ENCODE assay signal across 30 mouse cellular contexts in the genomic region with DNA sequence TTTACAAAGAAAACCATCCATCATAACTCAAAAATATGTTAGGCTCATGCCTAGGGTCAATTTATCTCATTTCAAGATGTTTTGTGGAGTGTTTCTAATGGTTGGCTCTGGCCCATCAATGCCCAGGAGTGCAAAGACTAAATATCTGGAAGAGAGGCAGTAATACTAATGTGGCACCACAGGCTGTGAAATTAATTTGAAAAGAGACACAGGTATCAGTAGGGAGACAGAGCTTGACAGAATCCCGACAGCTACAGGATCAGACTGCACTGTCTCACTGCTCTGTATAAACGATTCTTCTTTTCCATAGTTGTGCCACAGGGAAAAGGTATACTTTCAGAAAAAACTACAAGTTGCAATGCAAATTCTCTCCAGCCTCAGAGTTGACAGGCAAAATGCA.
DNase-seq lines count a peak whose midpoint lies in the region; ATAC-seq and TF ChIP-seq lines count a peak whose summit lies in the region.
"Had no signal": no experiment of that assay in that cellular context is flagged by ENCODE, and none has a peak within 500 bp of the region (broad histone marks: within the 10 kb centered on the region; RNA-seq: fewer than 3 reads in every experiment).

No protein-coding gene starts in this region.

- no peaks in the 10 kb centered on the region for H3K4me1 ChIP-seq in hindbrain, embryonic 14.5 days (replicated peaks; ENCODE audit: control insufficient read depth, insufficient read depth, low read length)
- H3K4me1 ChIP-seq in hindbrain, embryonic 10.5 days (replicated peaks) = no peaks in the 10 kb centered on the region
- no peaks in the 10 kb centered on the region; the same call in 1 of the 2 replicates for H3K4me1 ChIP-seq in hindbrain, embryonic 16.5 days (ENCODE audit: control insufficient read depth, insufficient read depth, low read depth, low read length)
- H3K4me1 ChIP-seq in hindbrain, embryonic 11.5 days (replicated peaks; ENCODE audit: control insufficient read depth, insufficient read depth, low read length) = no peaks in the 10 kb centered on the region
- no peaks in the 10 kb centered on the region for H3K4me1 ChIP-seq in midbrain, embryonic 14.5 days (ENCODE audit: control insufficient read depth, insufficient read depth, low read length)
- H3K4me1 ChIP-seq in midbrain, embryonic 13.5 days (replicated peaks) = 0 out of 2 replicates have a peak, but pooled peaks cover 3% of the 10 kb centered on the region
- no peaks in the 10 kb centered on the region for H3K4me1 ChIP-seq in midbrain, postnatal 0 days (ENCODE audit: insufficient read depth, low read length)
- no peaks in the 10 kb centered on the region for H3K4me1 ChIP-seq in midbrain, embryonic 11.5 days (ENCODE audit: control insufficient read depth, insufficient read depth, low read length)
- H3K4me1 ChIP-seq: embryonic facial prominence, embryonic 13.5 days; embryonic facial prominence, embryonic 15.5 days; forebrain, embryonic 12.5 days had no signal

- no peak for DNase-seq in hindbrain, embryonic 14.5 days (ENCODE audit: low spot score)
- no peak for DNase-seq in hindbrain, embryonic 10.5 days (ENCODE audit: low spot score)
- no peak for DNase-seq in hindbrain, embryonic 11.5 days (ENCODE audit: low spot score)
- DNase-seq in midbrain, embryonic 14.5 days = peak; percentile 11
- peak; percentile 20 for DNase-seq in midbrain, postnatal 0 days (ENCODE audit: low spot score)
- DNase-seq in midbrain, embryonic 11.5 days (ENCODE audit: low spot score, missing footprints) = no peak
- DNase-seq: adrenal gland, adult 8-10 months; adrenal gland, postnatal 14 days; adrenal gland, postnatal 36 days; B cell, adult 2 months; cerebellum, adult 11 months; cerebellum, adult 18-20 months; cerebellum, adult 8-10 months; cerebellum, adult 9-11 months; cerebellum, postnatal 14 days; cerebellum, postnatal 36 days; embryo, embryonic 11 days had no signal

- ATAC-seq in hindbrain, embryonic 14.5 days (ENCODE audit: low FRiP score) = no peak
- ATAC-seq in hindbrain, embryonic 16.5 days = 0 out of 2 replicates have a peak, but pooled peaks have one; percentile 48
- no peak for ATAC-seq in hindbrain, embryonic 11.5 days (ENCODE audit: low FRiP score)
- no peak for ATAC-seq in midbrain, embryonic 14.5 days (ENCODE audit: low FRiP score, low TSS enrichment)
- ATAC-seq in midbrain, embryonic 13.5 days = no peak
- 0 out of 2 replicates have a peak, but pooled peaks have one; percentile 31 for ATAC-seq in midbrain, postnatal 0 days (ENCODE audit: low FRiP score)
- no peak for ATAC-seq in midbrain, embryonic 11.5 days (ENCODE audit: low FRiP score)
- ATAC-seq: activated CD4-positive, CD25-positive, alpha-beta regulatory T cell, adult 4 months; CD4-positive, CD25-positive, alpha-beta regulatory T cell, adult 4 months; forebrain, embryonic 14.5 days; Patski had no signal

- H3K27ac ChIP-seq in hindbrain, embryonic 14.5 days = peak overlapping the region; percentile 7; the same call in 1 of the 2 replicates
- no peak overlapping the region for H3K27ac ChIP-seq in hindbrain, embryonic 10.5 days
- H3K27ac ChIP-seq in hindbrain, embryonic 16.5 days (ENCODE audit: low read depth, low read length) = no peak overlapping the region
- H3K27ac ChIP-seq in hindbrain, embryonic 11.5 days (ENCODE audit: low read depth, low read length) = no peak overlapping the region
- no peak overlapping the region for H3K27ac ChIP-seq in midbrain, embryonic 14.5 days (replicated peaks; ENCODE audit: low read depth, low read length)
- H3K27ac ChIP-seq in midbrain, embryonic 13.5 days = no peak overlapping the region
- H3K27ac ChIP-seq in midbrain, postnatal 0 days (ENCODE audit: low read depth, low read length) = no peak overlapping the region
- no peak overlapping the region for H3K27ac ChIP-seq in midbrain, embryonic 11.5 days (ENCODE audit: low read depth, low read length)
- H3K27ac ChIP-seq: embryonic facial prominence, embryonic 13.5 days; embryonic facial prominence, embryonic 15.5 days; forebrain, embryonic 10.5 days; forebrain, embryonic 12.5 days had no signal

- WGBS in hindbrain, embryonic 14.5 days = 47% methylated on average over 2 of the region's 2 CpGs
- 84% methylated on average over 2 of the region's 2 CpGs for WGBS in hindbrain, embryonic 10.5 days
- 47% methylated on average over 2 of the region's 2 CpGs for WGBS in hindbrain, embryonic 16.5 days
- 83% methylated on average over 2 of the region's 2 CpGs for WGBS in hindbrain, embryonic 11.5 days
- 64% methylated on average over 2 of the region's 2 CpGs for WGBS in midbrain, embryonic 14.5 days
- 70% methylated on average over 2 of the region's 2 CpGs for WGBS in midbrain, embryonic 13.5 days
- WGBS in midbrain, postnatal 0 days = 30% methylated on average over 2 of the region's 2 CpGs
- 88% methylated on average over 2 of the region's 2 CpGs for WGBS in midbrain, embryonic 11.5 days

- H3K4me3 ChIP-seq in hindbrain, embryonic 14.5 days (replicated peaks; ENCODE audit: low read length) = no peak overlapping the region
- no peak overlapping the region for H3K4me3 ChIP-seq in hindbrain, embryonic 10.5 days
- no peak overlapping the region for H3K4me3 ChIP-seq in hindbrain, embryonic 16.5 days (ENCODE audit: low read length)
- no peak overlapping the region for H3K4me3 ChIP-seq in hindbrain, embryonic 11.5 days (ENCODE audit: low read depth, low read length)
- H3K4me3 ChIP-seq in midbrain, embryonic 14.5 days (replicated peaks; ENCODE audit: low read depth, low read length) = no peak overlapping the region
- H3K4me3 ChIP-seq in midbrain, embryonic 13.5 days (replicated peaks) = no peak overlapping the region
- no peak overlapping the region for H3K4me3 ChIP-seq in midbrain, postnatal 0 days (ENCODE audit: low read depth, low read length)
- no peak overlapping the region for H3K4me3 ChIP-seq in midbrain, embryonic 11.5 days (ENCODE audit: low read depth, low read length)
- H3K4me3 ChIP-seq: embryonic facial prominence, embryonic 13.5 days; embryonic facial prominence, embryonic 15.5 days; erythroblast, embryonic 14.5 days; forebrain, embryonic 10.5 days; forebrain, embryonic 12.5 days had no signal

- H3K9ac ChIP-seq in hindbrain, embryonic 14.5 days = no peak overlapping the region
- no peak overlapping the region for H3K9ac ChIP-seq in hindbrain, embryonic 16.5 days (ENCODE audit: low read depth, low read length)
- no peak overlapping the region for H3K9ac ChIP-seq in hindbrain, embryonic 11.5 days (ENCODE audit: low read depth, low read length)
- H3K9ac ChIP-seq in midbrain, embryonic 14.5 days (replicated peaks; ENCODE audit: low read length) = no peak overlapping the region
- H3K9ac ChIP-seq in midbrain, embryonic 13.5 days (replicated peaks) = no peak overlapping the region
- H3K9ac ChIP-seq in midbrain, postnatal 0 days (replicated peaks; ENCODE audit: low read length, poor library complexity, severe bottlenecking) = no peak overlapping the region
- H3K9ac ChIP-seq in midbrain, embryonic 11.5 days (ENCODE audit: low read length) = no peak overlapping the region
- H3K9ac ChIP-seq: embryonic facial prominence, embryonic 13.5 days; embryonic facial prominence, embryonic 15.5 days; forebrain, embryonic 12.5 days had no signal

- no peaks in the 10 kb centered on the region for H3K27me3 ChIP-seq in hindbrain, embryonic 14.5 days (ENCODE audit: control insufficient read depth, insufficient read depth, low read length)
- H3K27me3 ChIP-seq in hindbrain, embryonic 10.5 days (ENCODE audit: insufficient read depth, poor library complexity, severe bottlenecking) = no peaks in the 10 kb centered on the region
- H3K27me3 ChIP-seq in hindbrain, embryonic 16.5 days (replicated peaks; ENCODE audit: control insufficient read depth, insufficient read depth, low read length) = no peaks in the 10 kb centered on the region
- no peaks in the 10 kb centered on the region for H3K27me3 ChIP-seq in hindbrain, embryonic 11.5 days (ENCODE audit: control insufficient read depth, insufficient read depth, low read length)
- no peaks in the 10 kb centered on the region for H3K27me3 ChIP-seq in midbrain, embryonic 14.5 days (ENCODE audit: control insufficient read depth, insufficient read depth, low read length)
- no peaks in the 10 kb centered on the region for H3K27me3 ChIP-seq in midbrain, embryonic 13.5 days
- H3K27me3 ChIP-seq in midbrain, postnatal 0 days (ENCODE audit: insufficient read depth, low read length) = no peaks in the 10 kb centered on the region
- H3K27me3 ChIP-seq in midbrain, embryonic 11.5 days (ENCODE audit: control insufficient read depth, insufficient read depth, low read length) = no peaks in the 10 kb centered on the region
- H3K27me3 ChIP-seq: CH12.LX; embryonic facial prominence, embryonic 13.5 days; embryonic facial prominence, embryonic 15.5 days; forebrain, embryonic 12.5 days; Patski had no signal

- no peaks in the 10 kb centered on the region for H3K36me3 ChIP-seq in hindbrain, embryonic 14.5 days (replicated peaks; ENCODE audit: control insufficient read depth, insufficient read depth)
- H3K36me3 ChIP-seq in hindbrain, embryonic 10.5 days = no peaks in the 10 kb centered on the region
- no peaks in the 10 kb centered on the region for H3K36me3 ChIP-seq in hindbrain, embryonic 16.5 days (ENCODE audit: control insufficient read depth, insufficient read depth, low read length)
- H3K36me3 ChIP-seq in hindbrain, embryonic 11.5 days (ENCODE audit: control insufficient read depth, insufficient read depth, low read length) = no peaks in the 10 kb centered on the region
- no peaks in the 10 kb centered on the region for H3K36me3 ChIP-seq in midbrain, embryonic 14.5 days (ENCODE audit: control insufficient read depth, insufficient read depth, low read length)
- H3K36me3 ChIP-seq in midbrain, embryonic 13.5 days = no peaks in the 10 kb centered on the region
- H3K36me3 ChIP-seq in midbrain, postnatal 0 days (ENCODE audit: insufficient read depth, low read length) = no peaks in the 10 kb centered on the region
- H3K36me3 ChIP-seq in midbrain, embryonic 11.5 days (ENCODE audit: control insufficient read depth, insufficient read depth, low read length) = no peaks in the 10 kb centered on the region
- H3K36me3 ChIP-seq: embryonic facial prominence, embryonic 13.5 days; embryonic facial prominence, embryonic 15.5 days; forebrain, embryonic 10.5 days; forebrain, embryonic 12.5 days; G1E had no signal

- no peak for TF ChIP-seq CTCF in midbrain, postnatal 0 days (IDR thresholded peaks at IDR 0.05)

- no peaks in the 10 kb centered on the region for H3K9me3 ChIP-seq in hindbrain, embryonic 14.5 days (ENCODE audit: control insufficient read depth, low read length)
- H3K9me3 ChIP-seq in hindbrain, embryonic 10.5 days = no peaks in the 10 kb centered on the region
- no peaks in the 10 kb centered on the region for H3K9me3 ChIP-seq in hindbrain, embryonic 16.5 days (ENCODE audit: control insufficient read depth, low read length)
- H3K9me3 ChIP-seq in hindbrain, embryonic 11.5 days (ENCODE audit: control insufficient read depth, low read length) = no peaks in the 10 kb centered on the region
- no peaks in the 10 kb centered on the region for H3K9me3 ChIP-seq in midbrain, embryonic 14.5 days (ENCODE audit: control insufficient read depth, low read length)
- H3K9me3 ChIP-seq in midbrain, embryonic 13.5 days = no peaks in the 10 kb centered on the region
- no peaks in the 10 kb centered on the region for H3K9me3 ChIP-seq in midbrain, postnatal 0 days (ENCODE audit: low read length)
- no peaks in the 10 kb centered on the region for H3K9me3 ChIP-seq in midbrain, embryonic 11.5 days (ENCODE audit: control insufficient read depth, low read length)
- H3K9me3 ChIP-seq: embryonic facial prominence, embryonic 13.5 days; embryonic facial prominence, embryonic 15.5 days; forebrain, embryonic 10.5 days; forebrain, embryonic 12.5 days; G1E had no signal

- no peak overlapping the region for H3K4me2 ChIP-seq in hindbrain, embryonic 14.5 days (replicated peaks)
- no peak overlapping the region for H3K4me2 ChIP-seq in hindbrain, embryonic 16.5 days (ENCODE audit: low read length)
- H3K4me2 ChIP-seq in hindbrain, embryonic 11.5 days (replicated peaks; ENCODE audit: low read depth, low read length) = no peak overlapping the region
- H3K4me2 ChIP-seq in midbrain, embryonic 14.5 days (ENCODE audit: low read length) = no peak overlapping the region
- no peak overlapping the region for H3K4me2 ChIP-seq in midbrain, embryonic 13.5 days (replicated peaks)
- no peak overlapping the region for H3K4me2 ChIP-seq in midbrain, postnatal 0 days (ENCODE audit: low read depth, low read length, poor library complexity, severe bottlenecking)
- H3K4me2 ChIP-seq in midbrain, embryonic 11.5 days = no peak overlapping the region
- H3K4me2 ChIP-seq: embryonic facial prominence, embryonic 13.5 days; embryonic facial prominence, embryonic 15.5 days; forebrain, embryonic 12.5 days had no signal

Comparison
In these comparisons a context has a peak if more than half of its experiments do, and no peak if none do; other contexts are left out.
1. ATAC-seq: peak in hindbrain, embryonic 16.5 days (single experiment) and midbrain, postnatal 0 days (single experiment); none in hindbrain, embryonic 14.5 days (single experiment), hindbrain, embryonic 11.5 days (single experiment), midbrain, embryonic 14.5 days (single experiment), midbrain, embryonic 13.5 days (single experiment) and midbrain, embryonic 11.5 days (single experiment).
2. DNase-seq: peak in midbrain, embryonic 14.5 days (single experiment) and midbrain, postnatal 0 days (single experiment); none in hindbrain, embryonic 14.5 days (single experiment), hindbrain, embryonic 10.5 days (single experiment), hindbrain, embryonic 11.5 days (single experiment) and midbrain, embryonic 11.5 days (single experiment).